Mouse (Mus musculus) forebrain, embryonic 12.5 days (tissue): ENCODE measurements around the gene Hist2h4. TPM values are rescaled to one million over a fixed set of nuclear protein-coding genes. Genes with fewer than 3 reads are reported as not detected.

Experiments used
- ATAC-seq: fragments of 200-750 bp; cut with Nextera tagmentation; 2 replicates; pipeline ENCODE4 v1.8.0; 2017; ENCODE audit warnings: moderate TSS enrichment; ENCODE audit not compliant: low FRiP score
- H3K27ac ChIP-seq: fragments of 300-500 bp; sonication (generic); 2 replicates; pipeline ENCODE4 v1.5.1; 2016; ENCODE audit warnings: mild to moderate bottlenecking
- H3K27me3 ChIP-seq: fragments of 300-500 bp; sonication (generic); 2 replicates; pipeline ENCODE4 v1.6.1; 2016; ENCODE audit warnings: mild to moderate bottlenecking
- H3K36me3 ChIP-seq: fragments of 300-500 bp; sonication (generic); replicated peaks from 2 replicates; pipeline ENCODE4 v1.6.1; 2016; ENCODE audit warnings: mild to moderate bottlenecking
- H3K4me1 ChIP-seq: fragments of 300-500 bp; sonication (generic); 2 replicates; pipeline ENCODE4 v1.6.1; 2016
- H3K4me2 ChIP-seq: fragments of 300-500 bp; sonication (generic); 2 replicates; pipeline ENCODE4 v1.6.1; 2016; ENCODE audit warnings: mild to moderate bottlenecking, moderate library complexity
- H3K4me3 ChIP-seq: fragments of 300-500 bp; sonication (generic); replicated peaks from 2 replicates; pipeline ENCODE4 v1.5.1; 2016; ENCODE audit warnings: mild to moderate bottlenecking
- H3K9ac ChIP-seq: fragments of 300-500 bp; sonication (generic); 2 replicates; pipeline ENCODE4 v1.6.1; 2016; ENCODE audit warnings: mild to moderate bottlenecking
- H3K9me3 ChIP-seq: fragments of 300-500 bp; sonication (generic); 2 replicates; pipeline ENCODE4 v1.6.1; 2016
- WGBS: fragments of 180-500 bp; shearing (Covaris S2); methylation state at CpG from one replicate; pipeline ENCODE4 v1.1.7; 2016; 5-methylcytosine and 5-hydroxymethylcytosine counted together
- polyA plus RNA-seq: library from polyadenylated mRNA; unstranded; fragments of >200 nt; fragmentation: Nextera tagmentation; extraction: Ambion mirVana; gene quantifications from 2 replicates; pipeline ENCODE4 v1.2.1, GENCODE M21; 2016

The Hist2h4 gene
- polyA plus RNA-seq, 1 experiment from 2014 or later: 19.5 TPM

DNA sequence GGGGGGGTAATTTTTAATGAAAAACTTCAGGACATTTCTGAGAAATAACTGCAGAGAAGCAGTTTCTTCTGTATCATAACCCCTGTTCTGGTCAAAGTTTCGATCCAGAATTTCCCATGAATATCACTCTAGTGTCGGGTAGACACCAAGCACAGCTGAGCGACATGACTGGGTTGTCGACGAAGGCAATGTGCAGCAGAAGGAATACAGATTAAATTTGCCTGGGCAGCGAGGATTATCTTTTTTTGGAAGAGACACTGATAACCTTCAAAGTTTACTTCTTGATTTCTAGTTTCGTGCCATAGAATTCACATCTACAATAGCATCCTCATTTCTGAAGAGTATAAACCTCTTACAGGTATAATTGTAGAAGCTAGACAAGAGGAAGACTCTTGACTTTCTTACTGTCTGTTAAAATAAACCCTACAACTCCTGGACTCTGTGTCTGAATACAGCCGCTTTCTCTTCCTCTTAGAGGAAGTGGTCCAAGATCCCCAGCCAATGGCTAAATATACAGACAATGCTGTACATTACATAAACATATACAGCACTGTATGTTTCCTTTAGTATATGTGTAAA, 3.1 kb upstream of the Hist2h4 start:
- Histone ChIP-seq H3K9ac (no peak overlapping the region), H3K4me1 (peaks cover 33% of the 10 kb centered on the region)

DNA sequence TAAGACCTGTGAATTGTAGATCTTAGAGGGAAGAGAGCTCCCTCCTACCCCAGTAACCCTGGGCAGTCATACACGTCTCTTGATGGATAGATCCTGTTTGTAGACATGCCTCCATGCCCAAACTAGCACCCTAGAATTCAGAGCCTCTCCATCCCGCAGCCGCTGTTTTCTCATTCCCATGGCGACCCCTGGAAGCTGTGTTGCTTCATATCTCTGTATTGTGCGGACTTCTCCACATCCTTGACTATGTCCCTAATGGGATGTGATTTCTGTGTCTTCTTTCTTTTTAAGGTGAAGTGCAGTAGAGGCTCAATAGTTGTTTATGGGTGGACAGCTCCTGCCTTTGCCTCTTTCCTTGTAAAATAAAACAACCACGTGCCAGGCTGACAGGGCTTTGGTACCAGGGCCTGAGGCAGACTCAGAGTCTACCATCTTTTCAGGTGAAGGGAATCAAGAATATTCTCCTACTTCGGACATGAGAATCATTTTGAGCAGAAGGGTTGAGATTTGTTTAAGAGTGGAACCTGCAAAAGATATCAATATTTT, 1.4 kb upstream of the Hist2h4 start:
- no peaks in the 10 kb centered on the region for H3K27me3 ChIP-seq
- peaks cover 33% of the 10 kb centered on the region for H3K4me1 ChIP-seq
- no peak for ATAC-seq
- peak overlapping the region; percentile 85 for H3K9ac ChIP-seq
- H3K9me3 ChIP-seq: no peaks in the 10 kb centered on the region
- H3K36me3 ChIP-seq: no peaks in the 10 kb centered on the region
- 74% methylated on average over 7 of the region's 7 CpGs for WGBS
- H3K4me3 ChIP-seq: peak overlapping the region; percentile 59
- peak overlapping the region; percentile 99 for H3K27ac ChIP-seq
- peak overlapping the region; percentile 79 for H3K4me2 ChIP-seq

More for the DNA sequence above, 3.1 kb upstream of the Hist2h4 start:
- Histone ChIP-seq H3K4me3 (no peak overlapping the region), H3K27ac (no peak overlapping the region), H3K4me2 (no peak overlapping the region), H3K9me3 (no peaks in the 10 kb centered on the region), H3K36me3 (no peaks in the 10 kb centered on the region), H3K27me3 (no peaks in the 10 kb centered on the region)
- ATAC-seq: no peak
- 92% methylated on average over 8 of the region's 8 CpGs for WGBS

- Histone ChIP-seq H3K27me3 (no peaks in the 10 kb centered on the region), H3K9ac (peak overlapping the region; percentile 85), H3K4me3 (peak overlapping the region; percentile 59), H3K27ac (peak overlapping the region; percentile 99), H3K4me1 (peaks cover 33% of the 10 kb centered on the region), H3K36me3 (no peaks in the 10 kb centered on the region), H3K9me3 (no peaks in the 10 kb centered on the region), H3K4me2 (peak overlapping the region; percentile 79)
- WGBS: 5% methylated on average over 27 of the region's 27 CpGs
- peak; percentile 7 for ATAC-seq
Measured at GRCm38 (mm10) chr3:96263558-96264403, 670 bp upstream of the Hist2h4 start.

DNA sequence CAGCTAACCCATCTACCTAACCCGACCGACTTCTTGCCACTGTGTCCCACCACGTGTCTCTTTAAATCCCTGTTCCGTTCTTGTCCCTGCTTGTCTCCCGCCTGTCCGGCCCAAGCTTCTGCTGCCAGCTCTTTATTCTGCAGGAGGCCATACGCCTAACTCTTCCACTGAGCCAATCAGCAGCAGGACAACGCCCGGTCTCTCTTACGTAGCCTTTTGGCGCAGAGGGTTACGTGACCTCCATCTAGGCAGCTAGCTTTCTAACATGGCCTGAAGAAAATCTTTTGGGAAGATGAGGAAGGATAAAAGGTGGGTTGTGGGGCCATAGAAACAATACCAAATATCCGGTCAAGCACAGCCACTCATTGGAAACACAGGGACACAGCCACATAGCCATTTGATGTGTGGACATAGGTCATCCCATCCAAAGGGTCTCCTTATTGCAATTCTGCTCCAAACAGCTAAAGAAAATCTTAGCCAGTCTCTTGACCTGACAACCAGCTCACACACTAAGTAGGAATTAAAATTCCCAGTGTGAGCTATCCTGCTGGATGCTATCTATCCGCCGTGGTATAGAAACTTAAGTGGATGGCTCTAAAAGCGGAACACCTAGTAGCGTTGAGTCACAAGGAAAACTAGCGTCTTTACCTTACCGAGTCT, 765 bp downstream of the Hist2h4 start:
- H3K9me3 ChIP-seq: no peaks in the 10 kb centered on the region
- peak overlapping the region; percentile 79 for H3K4me2 ChIP-seq
- H3K27me3 ChIP-seq: no peaks in the 10 kb centered on the region
- H3K9ac ChIP-seq: peak overlapping the region; percentile 85
- peaks cover 24% of the 10 kb centered on the region for H3K4me1 ChIP-seq
- ATAC-seq: peak; percentile 82
- peak overlapping the region; percentile 99 for H3K27ac ChIP-seq
- H3K36me3 ChIP-seq: no peaks in the 10 kb centered on the region
- peak overlapping the region; percentile 59 for H3K4me3 ChIP-seq
- WGBS: under 1% methylated on average over 19 of the region's 19 CpGs

- peak overlapping the region; percentile 59; the same call in 1 of the 2 replicates for H3K4me3 ChIP-seq
- H3K36me3 ChIP-seq: no peaks in the 10 kb centered on the region
- peaks cover 24% of the 10 kb centered on the region for H3K4me1 ChIP-seq
- no peaks in the 10 kb centered on the region for H3K9me3 ChIP-seq
- peak overlapping the region; percentile 79 for H3K4me2 ChIP-seq
- ATAC-seq: no peak
- peak overlapping the region; percentile 85 for H3K9ac ChIP-seq
- 54% methylated on average over 3 of the region's 3 CpGs for WGBS
- H3K27me3 ChIP-seq: no peaks in the 10 kb centered on the region
- peak overlapping the region; percentile 99 for H3K27ac ChIP-seq
Measured at GRCm38 (mm10) chr3:96261623-96262022, 1.5 kb downstream of the Hist2h4 start.

GRCm38 (mm10) chr3:96260220-96260619, 2.9 kb downstream of the Hist2h4 start:
- peaks cover 24% of the 10 kb centered on the region for H3K4me1 ChIP-seq
- no peak overlapping the region for H3K27ac ChIP-seq
- H3K36me3 ChIP-seq: no peaks in the 10 kb centered on the region
- no peaks in the 10 kb centered on the region for H3K27me3 ChIP-seq
- no peak overlapping the region for H3K4me2 ChIP-seq
- ATAC-seq: no peak
- H3K4me3 ChIP-seq: no peak overlapping the region
- H3K9ac ChIP-seq: no peak overlapping the region
- WGBS: 90% methylated on average over 5 of the region's 5 CpGs
- H3K9me3 ChIP-seq: no peaks in the 10 kb centered on the region

DNA sequence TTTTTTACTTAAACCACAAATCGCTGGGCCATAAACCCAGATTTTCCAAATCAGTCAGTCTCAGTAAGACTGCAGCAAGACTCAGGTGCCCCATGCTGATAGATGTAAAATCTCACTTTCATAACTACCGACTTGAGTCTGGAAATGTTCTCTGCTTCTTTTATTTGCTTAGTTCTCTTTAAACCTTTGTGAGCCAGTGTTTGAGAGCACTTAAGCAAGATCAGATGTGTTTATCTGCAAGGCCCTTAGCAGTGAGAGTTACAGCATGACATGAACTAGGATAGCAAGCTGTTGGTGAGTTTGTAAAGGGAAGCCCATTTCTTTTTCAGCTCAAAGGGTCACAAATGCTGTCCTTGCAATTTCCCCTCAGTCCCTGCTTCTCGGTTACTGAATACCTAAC, 5.9 kb downstream of the Hist2h4 start:
- H3K4me2 ChIP-seq: no peak overlapping the region
- H3K4me1 ChIP-seq: peaks cover 7% of the 10 kb centered on the region
- H3K4me3 ChIP-seq: no peak overlapping the region
- H3K27me3 ChIP-seq: no peaks in the 10 kb centered on the region
- H3K9ac ChIP-seq: no peak overlapping the region
- no peaks in the 10 kb centered on the region for H3K9me3 ChIP-seq
- H3K27ac ChIP-seq: no peak overlapping the region
- WGBS: 86% methylated on average over 3 of the region's 3 CpGs
- ATAC-seq: no peak
- no peaks in the 10 kb centered on the region for H3K36me3 ChIP-seq

DNA sequence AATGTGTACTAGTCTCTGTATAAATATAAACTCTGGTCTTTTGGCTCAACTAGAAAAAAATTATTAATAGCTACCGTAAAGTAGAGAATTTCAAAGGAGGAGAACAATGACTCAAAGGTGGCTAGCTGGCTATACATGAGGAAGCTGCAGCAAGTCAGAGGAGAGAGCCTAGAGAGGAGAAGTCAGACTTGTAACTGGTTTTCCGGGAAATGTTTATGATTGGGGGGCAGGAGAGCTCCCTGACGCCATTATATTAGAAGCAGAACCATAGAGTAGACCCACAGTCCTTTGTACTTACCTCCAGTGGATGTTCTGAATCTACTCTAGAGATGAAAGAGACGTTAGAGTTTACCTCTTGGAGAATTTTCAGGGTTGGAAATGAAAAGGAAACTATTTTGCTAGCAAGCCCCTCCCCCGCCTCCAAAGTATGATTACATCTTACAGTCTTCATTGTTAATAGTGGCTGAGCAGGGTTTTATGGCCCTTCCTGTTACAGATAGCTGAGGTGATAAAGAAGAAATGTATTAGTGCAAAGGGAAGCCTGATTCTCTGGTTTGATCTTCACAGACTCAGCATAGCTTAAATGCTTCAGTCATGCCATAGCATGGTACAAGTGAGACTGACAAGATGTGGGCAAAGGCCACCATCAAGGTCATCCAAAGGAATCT, 7.1 kb downstream of the Hist2h4 start:
- Histone ChIP-seq H3K36me3 (no peaks in the 10 kb centered on the region), H3K4me3 (no peak overlapping the region), H3K4me1 (no peaks in the 10 kb centered on the region), H3K27ac (no peak overlapping the region), H3K9me3 (no peaks in the 10 kb centered on the region), H3K9ac (no peak overlapping the region), H3K4me2 (no peak overlapping the region), H3K27me3 (no peaks in the 10 kb centered on the region)
- ATAC-seq: no peak
- 88% methylated on average over 5 of the region's 5 CpGs for WGBS

GRCm38 (mm10) chr3:96254683-96255355, 8.3 kb downstream of the Hist2h4 start:
- H3K27ac ChIP-seq: no peak overlapping the region
- ATAC-seq: no peak
- H3K36me3 ChIP-seq: no peaks in the 10 kb centered on the region
- 46% methylated on average over 10 of the region's 10 CpGs for WGBS
- no peaks in the 10 kb centered on the region for H3K4me1 ChIP-seq
- H3K4me3 ChIP-seq: no peak overlapping the region
- no peak overlapping the region for H3K4me2 ChIP-seq
- no peaks in the 10 kb centered on the region for H3K9me3 ChIP-seq
- no peak overlapping the region for H3K9ac ChIP-seq
- H3K27me3 ChIP-seq: no peaks in the 10 kb centered on the region

DNA sequence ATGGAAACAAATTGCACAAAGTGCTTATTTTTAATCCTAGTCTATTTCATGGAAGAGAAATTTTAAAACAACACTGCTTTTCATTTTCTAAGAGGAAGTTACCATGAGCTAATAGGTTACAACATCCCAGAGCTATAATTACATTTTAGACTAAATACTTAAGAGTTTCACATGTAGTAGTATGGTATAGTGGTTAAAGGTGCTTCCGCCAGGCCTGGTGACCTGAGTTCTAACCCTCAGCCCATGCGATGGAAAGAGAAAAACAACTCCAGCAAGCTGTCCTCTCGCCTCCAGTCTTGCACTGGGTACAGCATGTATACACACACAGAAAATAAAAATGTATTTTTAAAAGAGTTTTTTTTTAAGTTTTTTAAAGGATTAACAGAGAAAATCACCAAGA, 11.3 kb downstream of the Hist2h4 start:
- H3K9me3 ChIP-seq: no peaks in the 10 kb centered on the region

DNA sequence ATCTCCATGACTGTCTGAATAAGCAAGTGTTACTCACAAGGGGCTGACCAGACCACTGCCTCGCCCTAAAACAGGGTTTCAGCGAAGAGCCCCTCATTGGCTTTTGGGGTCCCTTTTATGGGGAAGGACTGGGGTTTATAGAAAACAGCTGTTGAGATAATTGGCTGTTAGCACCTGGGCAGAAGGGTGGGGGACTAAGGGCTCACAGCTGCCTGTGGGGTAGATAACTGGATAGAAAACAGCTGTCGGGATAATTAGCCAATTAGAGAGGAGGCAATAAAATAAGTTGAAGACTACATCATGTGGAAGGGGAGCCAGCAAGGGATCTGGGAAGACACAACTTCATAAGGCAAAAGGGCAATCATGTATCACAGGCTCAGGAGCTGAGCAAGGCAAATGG, 12.2 kb downstream of the Hist2h4 start:
- ATAC-seq: no peak
- H3K4me3 ChIP-seq: no peak overlapping the region
- H3K36me3 ChIP-seq: no peaks in the 10 kb centered on the region
- no peaks in the 10 kb centered on the region for H3K27me3 ChIP-seq
- H3K9me3 ChIP-seq: no peaks in the 10 kb centered on the region
- 75% methylated on average over 3 of the region's 3 CpGs for WGBS
- no peak overlapping the region for H3K27ac ChIP-seq
- peaks cover 17% of the 10 kb centered on the region for H3K4me1 ChIP-seq
- no peak overlapping the region for H3K4me2 ChIP-seq
- no peak overlapping the region for H3K9ac ChIP-seq

More for the DNA sequence above, 11.3 kb downstream of the Hist2h4 start:
- Histone ChIP-seq H3K9ac (no peak overlapping the region), H3K27me3 (no peaks in the 10 kb centered on the region), H3K27ac (no peak overlapping the region), H3K4me1 (peaks cover 17% of the 10 kb centered on the region), H3K36me3 (no peaks in the 10 kb centered on the region), H3K4me3 (no peak overlapping the region), H3K4me2 (no peak overlapping the region)
- 92% methylated on average over 3 of the region's 3 CpGs for WGBS
- no peak for ATAC-seq
